Mouse (Mus musculus) thymus, adult 2 months (tissue): Measurements from ENCODE around the gene Naa20. TPM values are rescaled to one million over a fixed set of nuclear protein-coding genes. Genes with fewer than 3 reads are reported as not detected.

Experiments used
- DNase-seq: peaks from one replicate; pipeline ENCODE4 v3.0.0; 2021
- H3K27ac ChIP-seq: fragments of 200-500 bp; 2 replicates; pipeline ENCODE4 v1.5.1; 2012; ENCODE audit warnings: low read length, control low read depth; ENCODE audit not compliant: control insufficient read depth, insufficient read depth
- H3K27me3 ChIP-seq: fragments of 200-500 bp; 2 replicates; pipeline ENCODE4 v1.6.1; 2012; ENCODE audit warnings: mild to moderate bottlenecking, low read length, moderate library complexity, mixed read lengths; ENCODE audit not compliant: control insufficient read depth, insufficient read depth
- H3K36me3 ChIP-seq: fragments of 200-500 bp; 2 replicates; pipeline ENCODE4 v1.6.1; 2012; ENCODE audit warnings: mild to moderate bottlenecking, low read length, moderate library complexity; ENCODE audit not compliant: control insufficient read depth, insufficient read depth
- H3K4me1 ChIP-seq: fragments of 200-500 bp; replicated peaks from 2 replicates; pipeline ENCODE4 v1.6.1; 2012; ENCODE audit warnings: low read length; ENCODE audit not compliant: control insufficient read depth, insufficient read depth
- H3K4me3 ChIP-seq: fragments of 200-500 bp; 2 replicates; pipeline ENCODE4 v1.5.1; 2012; ENCODE audit warnings: mild to moderate bottlenecking, low read length, control low read depth, moderate library complexity; ENCODE audit not compliant: control insufficient read depth, insufficient read depth
- CTCF ChIP-seq: fragments of 200-500 bp; IDR thresholded peaks from 2 replicates; pipeline ENCODE4 v1.5.1; 2012; ENCODE audit warnings: mild to moderate bottlenecking, control low read depth, low read length, moderate library complexity, borderline replicate concordance; ENCODE audit not compliant: control insufficient read depth, poor library complexity, insufficient read depth; ENCODE audit errors: extremely low read depth
- POLR2A ChIP-seq: fragments of 200-500 bp; IDR thresholded peaks from 2 replicates; pipeline ENCODE4 v1.6.1; 2012; ENCODE audit warnings: mild to moderate bottlenecking, low read length, control low read depth, moderate library complexity; ENCODE audit not compliant: control insufficient read depth, poor library complexity, insufficient read depth; ENCODE audit errors: extremely low read depth
- whole genome bisulfite sequencing: fragments of 180-500 bp; shearing (Covaris S2); methylation state at CpG from one replicate; pipeline ENCODE4 v1.1.7; 2018; 5-methylcytosine and 5-hydroxymethylcytosine counted together
- polyA plus RNA-seq: library from polyadenylated mRNA; depleted of rRNA; stranded (reverse); fragments of >200 nt; gene quantifications from 2 replicates; pipeline ENCODE4 v1.2.3, GENCODE M21; 2012

The Naa20 gene
- polyA plus RNA-seq, 1 experiment, result 30.1 TPM

DNA sequence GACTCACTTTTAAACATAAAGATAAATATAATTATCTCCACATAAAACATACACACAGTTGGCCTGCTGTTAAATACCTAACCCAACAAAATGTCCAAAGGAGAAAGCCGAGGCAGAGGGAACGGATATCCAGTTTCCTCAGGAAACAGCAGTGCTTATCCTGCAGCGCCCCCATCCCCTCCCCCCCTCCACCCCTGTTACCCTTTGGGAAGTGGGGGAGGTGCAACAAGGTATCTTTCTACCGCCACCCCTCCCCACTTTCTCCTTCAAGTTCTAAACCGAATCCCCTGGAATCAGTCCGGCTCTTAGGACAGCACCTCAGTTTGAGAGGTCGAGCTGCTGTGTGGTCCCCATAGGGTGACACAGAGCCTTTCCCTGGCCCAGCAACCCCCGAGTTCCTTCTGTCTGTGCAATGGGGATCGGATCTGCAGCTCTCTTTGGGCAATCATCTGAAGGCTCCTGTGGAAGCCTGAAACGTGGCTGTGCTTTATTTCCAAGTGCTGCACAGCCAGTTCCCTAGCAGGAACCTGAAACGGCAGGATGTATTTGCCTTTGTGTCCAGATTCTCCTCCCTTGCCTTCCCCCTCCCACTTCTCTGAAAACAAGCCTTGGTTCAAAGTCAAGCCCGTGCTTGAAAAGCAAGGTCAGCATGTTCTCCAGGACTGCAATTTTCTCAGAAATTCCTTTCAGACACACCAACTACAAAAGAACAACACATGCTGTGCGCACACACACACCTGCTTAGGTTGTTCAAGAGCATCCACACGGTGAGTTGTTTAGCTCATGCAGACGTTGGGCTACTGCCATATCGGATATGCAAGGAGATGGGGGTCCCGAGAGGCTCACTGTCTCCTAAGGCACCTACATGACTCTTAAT is 17.6 kb upstream of the Naa20 start:
- 81% methylated on average over 17 of the region's 17 CpGs for WGBS
- no peaks in the 10 kb centered on the region for H3K36me3 ChIP-seq
- H3K27ac ChIP-seq, result no peak overlapping the region
- TF ChIP-seq POLR2A, result no peak
- TF ChIP-seq CTCF, result no peak
- H3K4me3 ChIP-seq, result no peak overlapping the region
- DNase-seq, result no peak
- H3K4me1 ChIP-seq, result no peaks in the 10 kb centered on the region
- H3K27me3 ChIP-seq, result no peaks in the 10 kb centered on the region

DNA sequence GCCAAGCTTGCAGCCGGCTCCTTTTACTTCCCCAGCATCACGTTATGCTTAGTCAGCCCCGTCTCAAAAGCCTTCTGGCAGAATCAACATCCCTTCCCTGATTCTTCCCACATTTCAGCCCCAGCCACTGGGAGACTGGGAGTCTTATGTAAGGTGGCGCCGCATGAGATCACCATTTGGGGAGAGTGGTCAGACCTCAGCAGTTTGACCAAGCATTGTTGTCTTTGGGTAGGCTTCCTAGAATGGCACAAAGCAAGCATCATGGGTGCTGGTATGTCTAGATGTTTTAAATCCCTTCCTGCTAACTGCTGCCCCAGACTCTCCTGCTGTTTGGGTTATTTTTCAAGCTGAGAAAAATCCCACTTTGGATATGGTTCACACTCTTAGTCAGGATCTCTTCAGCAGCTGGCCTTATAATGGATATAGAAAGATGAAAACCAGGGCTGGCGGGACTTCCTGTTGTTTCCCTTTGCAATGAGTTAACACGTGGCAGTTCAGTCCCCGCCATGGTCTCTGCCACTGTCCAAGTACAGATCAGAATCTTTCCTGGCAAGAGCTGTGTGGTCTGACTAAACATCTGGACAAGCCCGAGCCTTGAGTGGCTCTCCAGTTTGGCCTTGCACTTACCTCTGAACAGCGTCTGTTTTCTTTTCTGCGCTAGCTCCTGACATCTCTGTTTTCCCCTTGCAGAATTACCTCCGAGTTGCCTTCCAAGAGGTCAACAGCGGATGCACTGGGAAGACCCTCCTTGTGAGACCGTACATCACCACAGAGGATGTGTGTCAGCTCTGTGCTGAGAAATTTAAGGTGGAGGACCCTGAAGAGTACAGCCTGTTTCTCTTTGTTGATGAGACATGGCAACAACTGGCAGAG is 16.8 kb upstream of the Naa20 start:
- Histone ChIP-seq H3K36me3 (no peaks in the 10 kb centered on the region), H3K27ac (no peak overlapping the region), H3K4me1 (no peaks in the 10 kb centered on the region)

DNA sequence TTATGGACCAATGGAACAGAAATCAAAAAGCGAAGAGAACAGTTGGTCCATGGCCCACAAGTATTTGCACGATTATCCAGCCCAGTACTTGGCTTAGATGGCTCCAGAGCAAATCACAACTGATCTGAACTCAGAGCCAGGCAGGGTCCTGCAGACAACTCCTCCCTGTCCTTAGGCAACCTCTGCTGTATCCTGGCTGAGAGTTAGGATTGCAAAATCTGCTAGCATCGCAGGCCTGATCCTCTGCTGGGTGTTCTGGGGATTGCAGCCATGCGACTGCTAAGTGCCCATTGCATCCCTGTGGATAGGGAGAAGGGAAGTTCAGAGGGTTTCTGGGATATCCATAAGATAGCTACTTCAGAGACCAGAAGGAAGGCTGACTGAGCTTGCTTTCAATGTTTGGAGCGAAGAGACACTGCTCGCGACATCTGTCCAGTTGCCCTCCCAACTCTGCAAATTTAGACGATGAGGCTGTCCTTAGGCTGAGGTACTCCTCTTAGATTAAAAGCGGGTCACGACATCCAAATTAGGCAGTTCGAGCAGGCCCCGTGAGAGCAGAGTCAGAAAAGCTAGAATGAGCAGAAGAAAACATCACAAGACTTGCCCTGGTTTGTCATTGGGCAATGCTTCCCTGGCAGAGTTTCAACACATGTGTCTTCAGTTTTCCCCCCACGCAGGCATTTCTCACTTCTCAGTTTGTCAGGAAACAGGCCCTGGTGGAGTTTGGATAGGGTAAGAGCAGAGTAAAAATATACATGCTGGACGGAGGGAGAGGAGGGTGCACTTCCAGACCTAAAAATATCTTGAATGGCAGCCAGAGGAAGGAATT is 13.7 kb upstream of the Naa20 start:
- Histone ChIP-seq H3K4me3 (no peak overlapping the region), H3K36me3 (no peaks in the 10 kb centered on the region), H3K27ac (peak overlapping the region; percentile 18; the same call in 1 of the 2 replicates), H3K4me1 (no peaks in the 10 kb centered on the region), H3K27me3 (no peaks in the 10 kb centered on the region)
- DNase-seq, result no peak
- TF ChIP-seq POLR2A, result no peak
- TF ChIP-seq CTCF, result no peak
- WGBS, result 58% methylated on average over 14 of the region's 14 CpGs

More for the DNA sequence above, 16.8 kb upstream of the Naa20 start:
- no peaks in the 10 kb centered on the region for H3K27me3 ChIP-seq
- DNase-seq, result no peak
- no peak for TF ChIP-seq POLR2A
- no peak for TF ChIP-seq CTCF
- 78% methylated on average over 14 of the region's 14 CpGs for WGBS
- H3K4me3 ChIP-seq, result no peak overlapping the region

DNA sequence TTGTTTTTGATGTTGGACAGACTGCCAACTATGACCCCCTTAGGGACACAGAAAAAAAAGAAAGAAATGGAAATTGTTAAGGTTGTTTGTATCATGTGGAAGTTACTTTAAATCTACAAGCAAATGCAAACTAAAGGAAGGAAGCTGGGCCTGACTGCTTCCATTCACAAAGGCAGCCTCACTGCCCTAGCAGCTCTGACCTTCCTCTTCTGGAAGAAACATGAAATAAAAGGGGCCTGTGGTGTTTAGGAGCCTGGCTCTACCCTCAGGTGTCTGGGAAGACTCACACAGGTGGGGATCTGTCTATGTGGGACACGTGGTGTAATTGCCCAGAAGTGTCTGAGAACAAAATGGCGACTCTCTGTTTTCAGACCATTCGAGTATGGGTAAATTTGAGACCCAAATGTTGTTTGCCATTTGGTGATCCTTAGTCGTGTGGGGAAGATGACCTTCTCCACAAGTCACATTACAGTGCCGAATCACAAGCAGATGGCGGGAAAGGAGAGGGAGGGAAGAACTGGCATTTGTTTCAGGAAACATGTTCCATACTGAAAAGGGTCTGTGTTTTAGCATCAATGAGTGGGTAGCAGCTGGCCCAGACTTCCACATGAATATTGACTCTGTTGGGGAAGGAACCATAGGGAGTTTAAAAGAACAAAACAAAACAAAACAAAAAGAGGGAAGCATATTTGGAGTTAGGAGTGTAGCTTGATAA is 13.0 kb upstream of the Naa20 start:
- TF ChIP-seq CTCF (no peak), POLR2A (no peak)
- no peaks in the 10 kb centered on the region for H3K27me3 ChIP-seq
- no peaks in the 10 kb centered on the region for H3K36me3 ChIP-seq
- no peaks in the 10 kb centered on the region for H3K4me1 ChIP-seq
- WGBS, result 83% methylated on average over 6 of the region's 6 CpGs
- no peak overlapping the region for H3K4me3 ChIP-seq
- no peak overlapping the region for H3K27ac ChIP-seq
- DNase-seq, result no peak

DNA sequence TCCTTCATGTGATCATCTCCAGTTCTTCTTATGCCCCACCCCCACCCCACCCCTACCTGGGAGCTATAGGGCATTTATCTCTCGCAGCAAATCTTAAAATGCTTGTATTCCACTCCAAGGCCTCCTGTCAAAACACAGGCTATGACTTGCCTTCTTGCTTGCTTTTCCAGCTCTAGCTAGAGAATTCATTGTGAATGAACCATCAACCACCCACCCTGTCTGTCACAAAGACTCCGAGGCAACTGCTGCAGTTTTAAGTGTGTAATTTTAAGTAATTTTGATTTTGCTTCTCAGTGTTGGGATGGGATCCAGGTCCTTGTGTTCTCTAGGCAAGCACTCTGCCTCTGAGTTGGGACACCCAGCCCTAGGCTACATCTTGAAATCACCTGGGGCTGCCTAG is 11.3 kb upstream of the Naa20 start:
- H3K27me3 ChIP-seq, result no peaks in the 10 kb centered on the region
- H3K4me1 ChIP-seq, result no peaks in the 10 kb centered on the region
- no peak for TF ChIP-seq CTCF
- no peak for TF ChIP-seq POLR2A
- H3K27ac ChIP-seq, result no peak overlapping the region
- no peak overlapping the region for H3K4me3 ChIP-seq
- H3K36me3 ChIP-seq, result no peaks in the 10 kb centered on the region
- WGBS, result 92% methylated on average over 2 of the region's 2 CpGs
- no peak for DNase-seq

DNA sequence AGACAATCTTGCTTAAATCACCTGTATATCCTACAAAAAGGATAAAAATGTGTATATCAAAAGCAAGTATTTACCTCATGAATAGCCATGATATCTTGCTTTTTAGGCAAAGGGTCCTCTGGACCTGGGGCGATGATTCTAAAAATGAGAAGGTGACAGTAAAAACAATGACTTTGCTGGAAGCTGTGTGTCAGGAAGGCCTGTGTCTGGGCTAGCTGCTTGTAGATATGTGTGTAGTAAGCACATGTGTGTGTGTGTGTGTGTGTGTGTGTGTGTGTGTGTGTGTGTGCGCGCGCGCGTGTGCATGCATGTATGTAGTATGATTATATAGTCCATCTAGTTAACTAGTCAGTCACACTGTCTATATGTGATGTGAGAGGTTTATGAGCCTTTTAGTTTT is 8.1 kb upstream of the Naa20 start:
- H3K36me3 ChIP-seq, result no peaks in the 10 kb centered on the region
- over 99% methylated on average over 6 of the region's 6 CpGs for WGBS
- no peaks in the 10 kb centered on the region for H3K4me1 ChIP-seq
- H3K27me3 ChIP-seq, result no peaks in the 10 kb centered on the region
- DNase-seq, result no peak
- no peak for TF ChIP-seq POLR2A
- no peak for TF ChIP-seq CTCF
- H3K27ac ChIP-seq, result no peak overlapping the region
- no peak overlapping the region for H3K4me3 ChIP-seq
